Mouse (Mus musculus): ENCODE data around the gene Ufc1. TPM values are rescaled to one million over a fixed set of nuclear protein-coding genes. Genes with fewer than 3 reads are reported as not detected.

Ufc1 gene
- total and polyA plus RNA-seq, 3 experiments = 71.4 to 115 (median 98.4) TPM

DNA sequence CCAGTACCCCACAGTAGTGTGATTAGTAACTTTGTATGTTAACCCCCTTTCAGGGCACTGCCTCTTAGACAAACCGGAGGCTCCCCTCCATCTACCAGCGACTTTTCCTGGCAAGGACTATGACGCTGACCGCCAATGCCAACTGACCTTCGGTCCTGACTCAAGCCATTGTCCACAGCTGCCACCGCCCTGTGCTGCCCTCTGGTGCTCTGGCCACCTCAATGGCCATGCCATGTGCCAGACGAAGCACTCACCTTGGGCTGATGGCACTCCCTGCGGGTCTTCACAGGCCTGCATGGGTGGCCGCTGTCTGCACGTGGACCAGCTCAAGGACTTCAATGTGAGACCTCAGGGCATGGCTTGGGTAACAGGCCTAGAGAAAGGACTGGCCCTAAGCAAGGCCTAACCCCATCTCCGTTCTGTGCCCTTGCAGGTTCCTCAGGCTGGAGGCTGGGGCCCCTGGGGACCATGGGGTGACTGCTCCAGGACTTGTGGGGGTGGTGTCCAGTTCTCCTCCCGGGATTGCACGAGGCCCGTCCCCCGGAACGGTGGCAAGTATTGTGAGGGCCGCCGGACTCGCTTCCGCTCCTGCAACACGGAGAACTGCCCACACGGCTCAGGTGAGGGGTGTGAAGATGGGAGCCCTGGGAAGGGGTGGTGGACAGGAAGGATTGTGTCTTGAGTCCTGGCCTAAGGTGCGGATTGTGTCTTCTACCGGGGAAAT lies 38.6 kb downstream of the Ufc1 start:
- H3K4me2 ChIP-seq (ENCODE audit: insufficient read depth, low read depth, poor library complexity, severe bottlenecking) = no peak overlapping the region
- H3K9me3 ChIP-seq (replicated peaks; ENCODE audit: low read length) = peaks cover 3% of the 10 kb centered on the region
- no peak for DNase-seq (ENCODE audit: extremely low read depth)
- in situ Hi-C loops (cut with MboI; ENCODE audit: low pct_ligation_motif_present, low pct_unique_long_range_greater_than_20kb, low sequenced_read_pairs) (no loop called here), dilution Hi-C loops (cut with MboI; ENCODE audit: extremely low pct_ligation_motif_present, extremely low pct_unique_long_range_greater_than_20kb, low sequenced_read_pairs) (no loop called here)
- H3K27ac ChIP-seq (ENCODE audit: insufficient read depth, low read depth) = no peak overlapping the region
- H3K79me2 ChIP-seq (replicated peaks; ENCODE audit: control insufficient read depth, extremely low read depth, insufficient read depth, poor library complexity, severe bottlenecking) = no peaks in the 10 kb centered on the region
- no peak overlapping the region for H3K4me3 ChIP-seq (replicated peaks in 1 of 3; ENCODE audit: low read depth in 2 of 3, low read length in 2 of 3, poor library complexity in 1 of 3)
- H3K27me3 ChIP-seq (replicated peaks) = peaks cover 48% of the 10 kb centered on the region
- TF ChIP-seq MAZ (IDR thresholded peaks at IDR 0.05; ENCODE audit: low read depth, low read length) (no peak), SMC3 (IDR thresholded peaks at IDR 0.05; ENCODE audit: low read depth, low read length) (peak; percentile 11; the same call in 1 of the 2 replicates), E2F4 (IDR thresholded peaks at IDR 0.05; ENCODE audit: insufficient replicate concordance, low read depth, low read length) (no peak), ELF1 (IDR thresholded peaks at IDR 0.05; ENCODE audit: low read depth, low read length) (no peak)
- H3K36me3 ChIP-seq (replicated peaks in 1 of 2; ENCODE audit: control insufficient read depth in 1 of 2, insufficient read depth in 1 of 2, low read length in 1 of 2) = no peaks in the 10 kb centered on the region
- H3K4me1 ChIP-seq (ENCODE audit: control insufficient read depth in 1 of 2, insufficient read depth in 2 of 2) = peaks cover 0 to 8% of the 10 kb centered on the region in 2 experiments; a peak in 1 of 4 replicates
- no peak overlapping the region for H3K9ac ChIP-seq (ENCODE audit: insufficient read depth, low read depth)

DNA sequence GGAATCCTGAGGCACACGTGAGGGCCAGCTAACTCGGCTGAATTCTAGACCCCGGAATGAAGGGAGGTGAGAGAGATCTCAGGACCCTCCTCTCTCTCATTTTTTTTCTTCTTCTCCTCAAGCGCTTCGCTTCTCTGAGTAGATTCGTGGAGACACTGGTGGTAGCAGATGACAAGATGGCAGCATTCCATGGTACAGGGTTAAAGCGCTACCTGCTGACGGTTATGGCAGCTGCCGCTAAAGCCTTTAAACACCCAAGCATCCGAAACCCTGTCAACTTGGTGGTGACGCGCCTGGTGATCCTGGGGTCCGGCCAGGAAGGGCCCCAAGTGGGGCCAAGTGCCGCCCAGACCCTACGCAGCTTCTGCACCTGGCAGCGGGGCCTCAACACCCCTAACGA lies 42.4 kb downstream of the Ufc1 start:
- DNase-seq (ENCODE audit: extremely low read depth) = no peak
- TF ChIP-seq E2F4 (IDR thresholded peaks at IDR 0.05; ENCODE audit: insufficient replicate concordance, low read depth, low read length) (no peak), MAFK (IDR thresholded peaks at IDR 0.05; ENCODE audit: insufficient replicate concordance, low read length) (no peak), PAX5 (IDR thresholded peaks at IDR 0.05; ENCODE audit: low read length) (no peak), ELF1 (IDR thresholded peaks at IDR 0.05; ENCODE audit: low read depth, low read length) (no peak), SIN3A (IDR thresholded peaks at IDR 0.05; ENCODE audit: low read length) (no peak), EP300 (IDR thresholded peaks at IDR 0.05; ENCODE audit: low read length) (no peak), TCF12 (IDR thresholded peaks at IDR 0.05; ENCODE audit: low read depth, low read length) (no peak), JUN (IDR thresholded peaks at IDR 0.05; ENCODE audit: insufficient read depth, low read depth, low read length) (no peak), CTCF (conservative IDR thresholded peaks at IDR 0.05 in 1 of 2, IDR thresholded peaks at IDR 0.05 in 1 of 2; ENCODE audit: low read depth in 2 of 2, low read length in 2 of 2) (no peak; a peak in 1 of 4 replicates), HCFC1 (IDR thresholded peaks at IDR 0.05; ENCODE audit: low read depth, low read length) (no peak), JUND (conservative IDR thresholded peaks at IDR 0.05; ENCODE audit: low read depth, low read length) (no peak), ZNF384 (IDR thresholded peaks at IDR 0.05; ENCODE audit: low read depth, low read length) (no peak), BHLHE40 (IDR thresholded peaks at IDR 0.05; ENCODE audit: low read depth, low read length) (no peak), NRF1 (IDR thresholded peaks at IDR 0.05; ENCODE audit: low read depth, low read length) (no peak), MYC (IDR thresholded peaks at IDR 0.05; ENCODE audit: low read depth, low read length) (no peak), CHD2 (IDR thresholded peaks at IDR 0.05; ENCODE audit: low read length) (no peak), USF1 (IDR thresholded peaks at IDR 0.05; ENCODE audit: low read depth, low read length) (no peak)
- in situ Hi-C loops (cut with MboI; ENCODE audit: low pct_ligation_motif_present, low pct_unique_long_range_greater_than_20kb, low sequenced_read_pairs) (loop anchor here (5.0 kb wide), 1 partner anchor 35 kb away; no protein-coding TSS in a partner anchor), dilution Hi-C loops (cut with MboI; ENCODE audit: extremely low pct_ligation_motif_present, extremely low pct_unique_long_range_greater_than_20kb, low sequenced_read_pairs) (no loop called here)
- H3K9me3 ChIP-seq (replicated peaks; ENCODE audit: low read length) = peaks cover 3% of the 10 kb centered on the region
- H3K27me3 ChIP-seq (replicated peaks) = peaks cover 20% of the 10 kb centered on the region
- no peak overlapping the region for H3K4me3 ChIP-seq (replicated peaks in 1 of 3; ENCODE audit: low read depth in 2 of 3, low read length in 2 of 3, poor library complexity in 1 of 3)
- no peak overlapping the region for H3K9ac ChIP-seq (ENCODE audit: insufficient read depth, low read depth)
- H3K79me2 ChIP-seq (replicated peaks; ENCODE audit: control insufficient read depth, extremely low read depth, insufficient read depth, poor library complexity, severe bottlenecking) = no peaks in the 10 kb centered on the region
- H3K4me1 ChIP-seq (ENCODE audit: control insufficient read depth in 1 of 2, insufficient read depth in 2 of 2) = peaks cover 17 to 34% of the 10 kb centered on the region in 2 experiments
- no peak overlapping the region for H3K4me2 ChIP-seq (ENCODE audit: insufficient read depth, low read depth, poor library complexity, severe bottlenecking)
- no peak overlapping the region for H3K27ac ChIP-seq (ENCODE audit: insufficient read depth, low read depth)
- no peaks in the 10 kb centered on the region for H3K36me3 ChIP-seq (replicated peaks in 1 of 2; ENCODE audit: control insufficient read depth in 1 of 2, insufficient read depth in 1 of 2, low read length in 1 of 2)
